Mouse (Mus musculus): ENCODE results near the gene Csmd2. TPM values are rescaled to one million over a fixed set of nuclear protein-coding genes. Genes with fewer than 3 reads are reported as not detected.
A peak's percentile ranks its signal among the peaks of the same experiment; 100 is the strongest.

Csmd2 gene
- polyA plus RNA-seq, 1 experiment from 2014 or later = 0.03 TPM

DNA sequence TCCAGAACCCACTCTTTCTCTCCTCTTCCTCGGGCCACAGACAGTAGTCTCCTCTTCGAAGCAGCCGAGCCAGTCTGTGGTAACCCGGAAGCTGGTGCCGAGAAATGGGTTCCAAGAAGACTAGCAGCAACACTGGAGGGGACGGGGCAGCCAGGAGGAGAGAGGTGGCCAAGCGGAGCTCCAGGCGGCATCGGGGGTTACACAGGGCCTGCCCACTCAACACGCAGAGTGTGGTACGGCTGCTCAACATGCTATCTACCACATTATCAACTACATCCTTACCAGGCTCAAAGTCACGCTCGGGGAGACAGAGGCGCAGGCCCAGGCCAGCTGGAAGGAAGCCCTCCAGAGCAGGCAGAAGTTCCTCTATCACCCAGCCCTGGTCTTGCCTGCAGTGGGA is 628.1 kb downstream of the Csmd2 start:
- Histone ChIP-seq H3K27me3 (peaks cover 51% of the 10 kb centered on the region), H3K36me3 (replicated peaks) (no peaks in the 10 kb centered on the region), H3K9ac (no peak overlapping the region), H3K4me3 (replicated peaks) (no peak overlapping the region), H3K4me1 (replicated peaks) (peaks cover 16% of the 10 kb centered on the region), H3K9me3 (replicated peaks) (no peaks in the 10 kb centered on the region), H3K27ac (replicated peaks) (no peak overlapping the region), H3K4me2 (peak overlapping the region; percentile 3; the same call in 1 of the 2 replicates)
- no peak for ATAC-seq (ENCODE audit: insufficient read depth)
- WGBS (ENCODE audit: insufficient replicate concordance) = 43% methylated on average over 14 of the region's 14 CpGs

Other genes with a start within 250 kb of the Csmd2 start
- gene CK137956, start 16.9 kb upstream of the Csmd2 start, polyA plus RNA-seq (2015; fragmentation: Nextera tagmentation; extraction: Ambion mirVana) = not detected in 2 replicates

Measured in liver, embryonic 15.5 days (tissue).